Mouse (Mus musculus): ENCODE results near the gene Wfdc17. TPM values are rescaled to one million over a fixed set of nuclear protein-coding genes. Genes with fewer than 3 reads are reported as not detected.

Gene Wfdc17
- total and polyA plus RNA-seq, 3 experiments, result not detected

GRCm38 (mm10) chr11:83689918-83690317 is 13.9 kb upstream of the Wfdc17 start:
- Histone ChIP-seq H3K4me1 (ENCODE audit: control insufficient read depth in 1 of 2, insufficient read depth in 2 of 2, low read length in 2 of 2) (no peaks in the 10 kb centered on the region), H3K9ac (ENCODE audit: control insufficient read depth, low read depth, low read length, poor library complexity, severe bottlenecking) (no peak overlapping the region), H3K27me3 (ENCODE audit: control insufficient read depth in 1 of 2, insufficient read depth in 2 of 2, low read length in 2 of 2) (peaks cover 0 to 8% of the 10 kb centered on the region in 2 experiments), H3K79me2 (ENCODE audit: control insufficient read depth, insufficient read depth, low read length, poor library complexity) (no peaks in the 10 kb centered on the region), H3K36me3 (ENCODE audit: control insufficient read depth in 1 of 2, insufficient read depth in 2 of 2, low read length in 2 of 2) (no peaks in the 10 kb centered on the region), H3K27ac (ENCODE audit: control insufficient read depth, low read depth, low read length) (no peak overlapping the region), H3K4me3 (ENCODE audit: control insufficient read depth in 1 of 2, insufficient read depth in 1 of 2, low read depth in 2 of 2, low read length in 2 of 2) (no peak overlapping the region), H3K9me3 (replicated peaks; ENCODE audit: insufficient read depth, low read length) (no peaks in the 10 kb centered on the region)
- TF ChIP-seq MYC (IDR thresholded peaks at IDR 0.05; ENCODE audit: low read depth, low read length) (no peak), CTCF (IDR thresholded peaks at IDR 0.05 in 2 of 3, conservative IDR thresholded peaks at IDR 0.05 in 1 of 3; ENCODE audit: control insufficient read depth in 1 of 3, insufficient read depth in 1 of 3, low read depth in 2 of 3, low read length in 3 of 3, poor library complexity in 1 of 3, severe bottlenecking in 1 of 3) (no peak), MAX (IDR thresholded peaks at IDR 0.05; ENCODE audit: low read length) (no peak), GABPA (IDR thresholded peaks at IDR 0.05; ENCODE audit: low read depth, low read length) (no peak), ZMIZ1 (IDR thresholded peaks at IDR 0.05; ENCODE audit: low read depth, low read length) (no peak), MEF2A (IDR thresholded peaks at IDR 0.05; ENCODE audit: extremely low read depth, insufficient replicate concordance, low read depth, low read length, poor library complexity, severe bottlenecking) (no peak), RAD21 (IDR thresholded peaks at IDR 0.05; ENCODE audit: low read depth, low read length) (no peak), SMC3 (IDR thresholded peaks at IDR 0.05; ENCODE audit: low read depth, low read length) (no peak), EP300 (IDR thresholded peaks at IDR 0.05; ENCODE audit: low read depth in 1 of 2, low read length in 2 of 2) (no peak), GATA1 (IDR thresholded peaks at IDR 0.05; ENCODE audit: low read depth, low read length) (no peak), E2F4 (IDR thresholded peaks at IDR 0.05; ENCODE audit: borderline replicate concordance, low read depth, low read length) (no peak), RCOR1 (IDR thresholded peaks at IDR 0.05; ENCODE audit: low read depth, low read length) (no peak), POLR2AphosphoS2 (IDR thresholded peaks at IDR 0.05; ENCODE audit: low read length) (no peak), KAT2A (conservative IDR thresholded peaks at IDR 0.05; ENCODE audit: low read depth, low read length) (no peak)
- DNase-seq (ENCODE audit: low read depth, low spot score), result no peak

GRCm38 (mm10) chr11:83692008-83692407 is 11.8 kb upstream of the Wfdc17 start:
- H3K27ac ChIP-seq (ENCODE audit: control insufficient read depth, low read depth, low read length), result no peak overlapping the region
- no peak overlapping the region for H3K9ac ChIP-seq (ENCODE audit: control insufficient read depth, low read depth, low read length, poor library complexity, severe bottlenecking)
- H3K4me1 ChIP-seq (ENCODE audit: control insufficient read depth in 1 of 2, insufficient read depth in 2 of 2, low read length in 2 of 2), result no peaks in the 10 kb centered on the region
- no peaks in the 10 kb centered on the region for H3K9me3 ChIP-seq (replicated peaks; ENCODE audit: insufficient read depth, low read length)
- no peaks in the 10 kb centered on the region for H3K36me3 ChIP-seq (ENCODE audit: control insufficient read depth in 1 of 2, insufficient read depth in 2 of 2, low read length in 2 of 2)
- peaks cover 4 to 9% of the 10 kb centered on the region in 2 experiments for H3K27me3 ChIP-seq (ENCODE audit: control insufficient read depth in 1 of 2, insufficient read depth in 2 of 2, low read length in 2 of 2)
- TF ChIP-seq NELFE (IDR thresholded peaks at IDR 0.05; ENCODE audit: low read depth, low read length), result no peak
- no peak for TF ChIP-seq POLR2AphosphoS2 (IDR thresholded peaks at IDR 0.05; ENCODE audit: low read length)
- TF ChIP-seq E2F4 (IDR thresholded peaks at IDR 0.05; ENCODE audit: borderline replicate concordance, low read depth, low read length), result no peak
- no peak for TF ChIP-seq ZMIZ1 (IDR thresholded peaks at IDR 0.05; ENCODE audit: low read depth, low read length)
- no peak for TF ChIP-seq NRF1 (IDR thresholded peaks at IDR 0.05; ENCODE audit: insufficient read depth, low read depth, low read length, poor library complexity, severe bottlenecking)
- TF ChIP-seq UBTF (IDR thresholded peaks at IDR 0.05; ENCODE audit: borderline replicate concordance, insufficient read depth, low read depth, low read length), result no peak
- TF ChIP-seq GABPA (IDR thresholded peaks at IDR 0.05; ENCODE audit: low read depth, low read length), result no peak
- TF ChIP-seq ZKSCAN1 (IDR thresholded peaks at IDR 0.05; ENCODE audit: low read depth, low read length), result no peak
- TF ChIP-seq MAX (IDR thresholded peaks at IDR 0.05; ENCODE audit: low read length), result no peak
- TF ChIP-seq ZC3H11A (IDR thresholded peaks at IDR 0.05; ENCODE audit: low read depth, low read length), result no peak
- TF ChIP-seq MYB (IDR thresholded peaks at IDR 0.05; ENCODE audit: low read depth, low read length), result no peak
- no peak overlapping the region for H3K4me3 ChIP-seq (ENCODE audit: control insufficient read depth in 1 of 2, insufficient read depth in 1 of 2, low read depth in 2 of 2, low read length in 2 of 2)
- peak; percentile 1 for DNase-seq (ENCODE audit: low read depth, low spot score)
- H3K79me2 ChIP-seq (ENCODE audit: control insufficient read depth, insufficient read depth, low read length, poor library complexity), result no peaks in the 10 kb centered on the region
